Mouse (Mus musculus): ENCODE measurements around the gene Bmi1. TPM values are rescaled to one million over a fixed set of nuclear protein-coding genes. Genes with fewer than 3 reads are reported as not detected.

Gene Bmi1
- polyA plus RNA-seq, 1 experiment, result 8.0 TPM

DNA sequence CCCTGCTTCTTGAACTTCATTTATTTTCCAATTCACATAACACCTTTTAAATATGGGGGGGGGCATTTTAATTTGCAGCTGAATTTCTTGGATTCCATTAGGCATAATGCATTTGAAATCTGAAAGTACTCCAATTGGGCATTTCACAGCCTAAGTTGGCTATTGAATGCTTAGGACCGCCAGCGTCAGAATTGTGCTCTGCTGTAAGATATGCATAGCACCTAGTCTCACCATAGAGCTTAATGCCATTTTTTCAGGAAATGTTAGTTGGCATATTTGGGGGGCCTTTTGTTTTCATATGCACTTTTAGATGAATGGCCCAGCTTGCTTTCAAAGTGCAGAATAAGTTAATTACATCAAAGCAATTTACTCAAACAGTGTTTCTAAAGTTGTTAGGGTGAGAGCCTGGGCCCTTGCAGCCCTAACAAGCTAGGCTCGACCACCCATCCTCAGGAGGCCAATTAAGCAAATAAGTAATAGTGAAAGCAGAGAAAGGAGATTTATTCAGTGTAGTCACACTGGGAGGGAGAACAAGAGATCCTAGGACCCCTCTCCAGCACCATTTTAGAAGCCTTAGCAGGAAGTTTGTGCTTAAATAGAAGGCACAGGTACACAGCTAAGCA lies 45.5 kb downstream of the Bmi1 start:
- no peak overlapping the region for H3K9ac ChIP-seq (ENCODE audit: low read depth, poor library complexity, severe bottlenecking)
- no peak overlapping the region for H3K27ac ChIP-seq (ENCODE audit: insufficient read depth, low read length)
- no peaks in the 10 kb centered on the region for H3K27me3 ChIP-seq (ENCODE audit: control insufficient read depth, insufficient read depth, low read length, poor library complexity, severe bottlenecking)
- H3K9me3 ChIP-seq (replicated peaks; ENCODE audit: control insufficient read depth, insufficient read depth, low read length, poor library complexity, severe bottlenecking), result no peaks in the 10 kb centered on the region
- no peaks in the 10 kb centered on the region for H3K4me1 ChIP-seq (ENCODE audit: control insufficient read depth, insufficient read depth, low read length)
- TF ChIP-seq CTCF (IDR thresholded peaks at IDR 0.05; ENCODE audit: low read depth, low read length) (no peak), EP300 (IDR thresholded peaks at IDR 0.05; ENCODE audit: insufficient read depth, low read depth, low read length) (no peak), POLR2A (IDR thresholded peaks at IDR 0.05; ENCODE audit: insufficient read depth, low read length) (no peak)
- H3K36me3 ChIP-seq (ENCODE audit: control insufficient read depth, insufficient read depth, low read length, poor library complexity, severe bottlenecking), result no peaks in the 10 kb centered on the region
- H3K4me3 ChIP-seq (ENCODE audit: low read depth, low read length), result no peak overlapping the region

DNA sequence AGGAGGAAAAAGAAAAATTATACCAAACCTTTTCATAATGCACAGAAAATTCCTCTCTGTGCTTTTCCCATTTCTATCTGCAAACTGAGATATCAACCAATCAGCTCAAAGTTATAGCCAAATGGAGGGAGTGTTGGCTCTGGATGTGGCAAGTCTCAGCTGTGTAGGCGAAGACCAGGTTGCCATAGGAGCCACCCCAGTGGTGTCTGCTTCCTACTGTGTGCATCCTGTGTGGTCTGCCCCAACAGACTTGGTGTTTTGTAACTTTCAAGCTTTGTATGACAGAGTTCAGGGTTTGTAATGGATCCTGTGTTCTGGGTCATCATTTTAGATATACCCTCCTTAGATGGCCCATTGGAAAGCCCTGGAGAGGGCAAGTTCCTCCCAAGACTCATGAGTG lies 47.6 kb downstream of the Bmi1 start:
- no peaks in the 10 kb centered on the region for H3K36me3 ChIP-seq (ENCODE audit: control insufficient read depth, insufficient read depth, low read length, poor library complexity, severe bottlenecking)
- H3K9me3 ChIP-seq (replicated peaks; ENCODE audit: control insufficient read depth, insufficient read depth, low read length, poor library complexity, severe bottlenecking), result no peaks in the 10 kb centered on the region
- H3K27me3 ChIP-seq (ENCODE audit: control insufficient read depth, insufficient read depth, low read length, poor library complexity, severe bottlenecking), result no peaks in the 10 kb centered on the region
- H3K9ac ChIP-seq (ENCODE audit: low read depth, poor library complexity, severe bottlenecking), result no peak overlapping the region
- no peaks in the 10 kb centered on the region for H3K4me1 ChIP-seq (ENCODE audit: control insufficient read depth, insufficient read depth, low read length)
- no peak overlapping the region for H3K4me3 ChIP-seq (ENCODE audit: low read depth, low read length)
- TF ChIP-seq POLR2A (IDR thresholded peaks at IDR 0.05; ENCODE audit: insufficient read depth, low read length) (no peak), EP300 (IDR thresholded peaks at IDR 0.05; ENCODE audit: insufficient read depth, low read depth, low read length) (no peak), CTCF (IDR thresholded peaks at IDR 0.05; ENCODE audit: low read depth, low read length) (no peak)
- H3K27ac ChIP-seq (ENCODE audit: insufficient read depth, low read length), result no peak overlapping the region

DNA sequence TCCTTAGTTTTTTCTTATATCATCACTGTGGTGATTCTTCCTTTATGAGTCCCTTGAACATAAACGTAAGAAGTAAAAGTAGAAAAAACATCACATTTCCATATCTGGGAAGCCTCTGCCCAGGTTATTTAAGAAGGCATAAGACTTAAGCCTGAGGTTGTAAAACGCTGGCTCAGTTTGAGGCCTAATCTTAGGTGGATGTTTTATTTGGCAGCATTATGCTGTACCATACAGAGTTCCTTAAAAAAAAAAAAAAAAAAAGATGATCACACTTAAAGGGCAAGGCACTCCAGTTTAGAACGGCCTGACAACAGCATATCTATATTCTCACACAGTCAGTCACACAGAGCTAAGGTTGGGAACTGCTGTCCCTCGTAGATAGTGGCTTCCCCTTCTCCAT lies 49.1 kb downstream of the Bmi1 start:
- no peaks in the 10 kb centered on the region for H3K4me1 ChIP-seq (ENCODE audit: control insufficient read depth, insufficient read depth, low read length)
- no peak overlapping the region for H3K9ac ChIP-seq (ENCODE audit: low read depth, poor library complexity, severe bottlenecking)
- no peaks in the 10 kb centered on the region for H3K9me3 ChIP-seq (replicated peaks; ENCODE audit: control insufficient read depth, insufficient read depth, low read length, poor library complexity, severe bottlenecking)
- H3K27ac ChIP-seq (ENCODE audit: insufficient read depth, low read length), result no peak overlapping the region
- H3K36me3 ChIP-seq (ENCODE audit: control insufficient read depth, insufficient read depth, low read length, poor library complexity, severe bottlenecking), result no peaks in the 10 kb centered on the region
- no peak for TF ChIP-seq EP300 (IDR thresholded peaks at IDR 0.05; ENCODE audit: insufficient read depth, low read depth, low read length)
- no peak for TF ChIP-seq POLR2A (IDR thresholded peaks at IDR 0.05; ENCODE audit: insufficient read depth, low read length)
- TF ChIP-seq CTCF (IDR thresholded peaks at IDR 0.05; ENCODE audit: low read depth, low read length), result no peak
- H3K4me3 ChIP-seq (ENCODE audit: low read depth, low read length), result no peak overlapping the region
- no peaks in the 10 kb centered on the region for H3K27me3 ChIP-seq (ENCODE audit: control insufficient read depth, insufficient read depth, low read length, poor library complexity, severe bottlenecking)

GRCm38 (mm10) chr2:18731718-18732117 lies 54.9 kb downstream of the Bmi1 start:
- Histone ChIP-seq H3K4me3 (ENCODE audit: low read depth, low read length) (no peak overlapping the region), H3K9me3 (replicated peaks; ENCODE audit: control insufficient read depth, insufficient read depth, low read length, poor library complexity, severe bottlenecking) (no peaks in the 10 kb centered on the region), H3K27me3 (ENCODE audit: control insufficient read depth, insufficient read depth, low read length, poor library complexity, severe bottlenecking) (no peaks in the 10 kb centered on the region; the same call in 1 of the 2 replicates), H3K27ac (ENCODE audit: insufficient read depth, low read length) (no peak overlapping the region), H3K9ac (ENCODE audit: low read depth, poor library complexity, severe bottlenecking) (no peak overlapping the region), H3K36me3 (ENCODE audit: control insufficient read depth, insufficient read depth, low read length, poor library complexity, severe bottlenecking) (no peaks in the 10 kb centered on the region), H3K4me1 (ENCODE audit: control insufficient read depth, insufficient read depth, low read length) (no peaks in the 10 kb centered on the region)
- no peak for TF ChIP-seq CTCF (IDR thresholded peaks at IDR 0.05; ENCODE audit: low read depth, low read length)
- TF ChIP-seq EP300 (IDR thresholded peaks at IDR 0.05; ENCODE audit: insufficient read depth, low read depth, low read length), result no peak
- no peak for TF ChIP-seq POLR2A (IDR thresholded peaks at IDR 0.05; ENCODE audit: insufficient read depth, low read length)

- Histone ChIP-seq H3K4me1 (ENCODE audit: control insufficient read depth, insufficient read depth, low read length) (no peaks in the 10 kb centered on the region), H3K27ac (ENCODE audit: insufficient read depth, low read length) (no peak overlapping the region), H3K9ac (ENCODE audit: low read depth, poor library complexity, severe bottlenecking) (no peak overlapping the region), H3K27me3 (ENCODE audit: control insufficient read depth, insufficient read depth, low read length, poor library complexity, severe bottlenecking) (no peaks in the 10 kb centered on the region; the same call in 1 of the 2 replicates), H3K9me3 (replicated peaks; ENCODE audit: control insufficient read depth, insufficient read depth, low read length, poor library complexity, severe bottlenecking) (no peaks in the 10 kb centered on the region), H3K36me3 (ENCODE audit: control insufficient read depth, insufficient read depth, low read length, poor library complexity, severe bottlenecking) (no peaks in the 10 kb centered on the region), H3K4me3 (ENCODE audit: low read depth, low read length) (no peak overlapping the region)
- TF ChIP-seq CTCF (IDR thresholded peaks at IDR 0.05; ENCODE audit: low read depth, low read length) (peak; percentile 5), EP300 (IDR thresholded peaks at IDR 0.05; ENCODE audit: insufficient read depth, low read depth, low read length) (no peak)
These were observed 57.7 kb downstream of the Bmi1 start for GRCm38 (mm10) chr2:18734394-18735127.

Other genes with a start within 250 kb of the Bmi1 start
- 56.7 and 61.8 TPM in 2 replicates for gene Commd3, start 4.6 kb upstream of the Bmi1 start, polyA plus RNA-seq (2011; ENCODE audit: insufficient read depth, insufficient read length, low read depth, missing spikeins)
- not detected in 2 replicates for gene Spag6, start 17.0 kb downstream of the Bmi1 start, polyA plus RNA-seq (2011; ENCODE audit: insufficient read depth, insufficient read length, low read depth, missing spikeins)